Mouse (Mus musculus) spleen, adult 2 months (tissue): ENCODE measurements around the gene Fam189a1.

Experiments used
- CTCF ChIP-seq: fragments of 200-500 bp; IDR thresholded peaks from 2 replicates; pipeline ENCODE4 v1.5.1; 2011; ENCODE audit warnings: mild to moderate bottlenecking, inconsistent platforms; ENCODE audit not compliant: insufficient read depth, insufficient read length, insufficient replicate concordance; ENCODE audit errors: extremely low read depth
- POLR2A ChIP-seq: fragments of 200-500 bp; IDR thresholded peaks from 2 replicates; pipeline ENCODE4 v1.6.1; 2011; ENCODE audit warnings: low read depth, low read length, inconsistent platforms

DNA sequence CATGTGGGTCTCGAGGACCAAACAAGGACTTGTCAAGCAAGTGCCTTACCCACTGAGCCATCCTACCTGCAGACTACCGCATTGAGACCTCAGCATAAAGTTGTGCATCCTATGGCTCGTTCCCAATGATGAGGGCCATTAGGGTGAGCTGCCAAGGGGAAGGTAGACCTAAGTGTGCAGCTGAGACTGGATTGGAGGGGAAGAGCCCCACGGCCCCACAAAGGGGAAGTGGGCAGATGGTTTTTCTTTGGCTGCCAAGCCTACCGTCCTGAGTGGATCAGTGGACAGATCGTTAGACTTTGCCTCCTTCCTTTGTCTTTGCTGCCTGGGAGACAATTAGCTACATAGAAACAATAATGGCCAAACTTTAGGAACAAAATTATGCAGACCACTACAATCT is 259.8 kb downstream of the Fam189a1 start:
- TF ChIP-seq CTCF (no peak), POLR2A (no peak)
